Mouse (Mus musculus): ENCODE data around the gene Rnaset2b.
"Not testable (repeated sequence)": the region's sequence is repeated elsewhere in the genome, so short reads cannot be mapped to it uniquely, and the experiment has no call there.

Rnaset2b gene

DNA sequence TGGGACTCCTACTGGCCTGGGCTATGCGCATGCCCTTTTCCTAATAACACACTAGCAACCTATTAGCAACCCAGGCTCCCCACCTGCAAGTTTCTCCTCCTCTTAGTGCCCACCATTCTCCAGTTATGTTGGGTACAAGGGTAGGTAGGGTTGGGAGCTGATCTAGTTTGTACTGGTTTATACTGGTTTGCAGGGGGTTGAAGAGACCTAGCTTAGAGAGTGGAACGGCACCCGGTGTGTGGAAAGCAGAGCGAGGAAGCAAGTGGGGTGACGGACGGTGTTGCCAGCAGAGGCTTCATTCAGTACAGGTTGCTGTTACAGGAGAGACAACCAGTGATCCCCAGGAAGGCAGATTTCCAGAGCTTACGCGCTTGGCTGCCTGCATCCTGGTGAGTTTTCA is at the start of gene Rnaset2b:
TSS of gene Rnaset2b (plus strand) at position 301 of the 400 bp plus-strand sequence.
- not testable (repeated sequence) for DNase-seq (ENCODE audit: inconsistent age in 2 of 2, low spot score in 1 of 2)

DNA sequence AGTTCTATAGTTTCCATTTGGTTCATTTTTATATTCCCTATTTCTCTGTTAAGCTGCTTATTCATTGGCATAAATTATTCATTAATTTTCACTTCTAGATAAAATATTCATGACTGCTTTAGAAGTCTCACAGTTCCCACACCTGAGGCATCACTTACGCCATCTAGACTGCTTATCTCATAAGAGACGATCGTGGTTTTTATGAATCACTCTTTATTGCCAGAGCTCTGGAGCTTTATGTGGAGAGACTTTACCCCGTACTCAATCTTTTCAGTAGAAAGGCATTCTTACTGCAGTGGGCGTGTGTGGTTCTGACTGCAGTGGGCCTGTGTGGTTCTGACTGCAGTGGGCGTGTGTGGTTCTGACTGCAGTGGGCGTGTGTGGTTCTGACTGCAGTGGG is 38.8 kb upstream of the Rnaset2b start:
- DNase-seq (ENCODE audit: inconsistent age in 2 of 2, low spot score in 1 of 2) = not testable (repeated sequence)

DNA sequence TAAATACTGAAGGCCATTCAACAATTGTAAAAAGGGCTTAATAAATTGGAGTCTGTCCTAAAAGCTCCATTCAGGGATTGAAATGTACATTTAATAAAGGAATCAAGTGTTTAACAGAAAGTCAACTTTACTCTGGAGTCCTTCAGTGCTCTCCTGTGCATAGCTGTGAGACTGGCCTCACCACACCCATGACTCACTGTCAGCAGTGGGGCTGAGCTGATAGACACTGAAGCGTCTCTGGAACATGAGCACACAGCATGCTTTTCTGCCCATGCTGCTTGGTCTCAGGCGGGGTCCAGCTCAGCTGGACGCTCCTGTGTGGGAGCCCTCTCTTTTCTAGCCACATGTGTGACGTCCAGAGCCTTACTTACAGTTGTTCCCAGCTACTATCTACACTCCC is 27.9 kb upstream of the Rnaset2b start:
- not testable (repeated sequence) for DNase-seq (ENCODE audit: inconsistent age in 2 of 2, low spot score in 1 of 2)

DNA sequence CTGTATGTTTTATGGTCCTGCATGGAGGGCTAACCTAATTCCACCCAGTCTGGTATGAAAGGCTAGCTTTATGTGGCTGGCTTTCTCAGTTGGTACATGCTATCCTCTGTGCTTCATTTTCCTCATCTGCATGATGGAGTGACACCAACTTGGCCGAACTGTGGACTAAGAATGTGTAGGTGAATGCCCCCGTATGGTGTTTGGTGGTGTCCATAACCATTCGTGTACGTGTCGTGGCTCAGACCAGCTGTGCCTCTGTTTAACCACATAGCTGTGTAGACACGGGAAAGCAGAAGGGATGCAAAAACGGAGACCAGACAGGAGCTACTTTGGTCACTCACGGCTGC is 22.8 kb upstream of the Rnaset2b start:
- DNase-seq (ENCODE audit: inconsistent age in 2 of 2, low spot score in 1 of 2) = not testable (repeated sequence)

DNA sequence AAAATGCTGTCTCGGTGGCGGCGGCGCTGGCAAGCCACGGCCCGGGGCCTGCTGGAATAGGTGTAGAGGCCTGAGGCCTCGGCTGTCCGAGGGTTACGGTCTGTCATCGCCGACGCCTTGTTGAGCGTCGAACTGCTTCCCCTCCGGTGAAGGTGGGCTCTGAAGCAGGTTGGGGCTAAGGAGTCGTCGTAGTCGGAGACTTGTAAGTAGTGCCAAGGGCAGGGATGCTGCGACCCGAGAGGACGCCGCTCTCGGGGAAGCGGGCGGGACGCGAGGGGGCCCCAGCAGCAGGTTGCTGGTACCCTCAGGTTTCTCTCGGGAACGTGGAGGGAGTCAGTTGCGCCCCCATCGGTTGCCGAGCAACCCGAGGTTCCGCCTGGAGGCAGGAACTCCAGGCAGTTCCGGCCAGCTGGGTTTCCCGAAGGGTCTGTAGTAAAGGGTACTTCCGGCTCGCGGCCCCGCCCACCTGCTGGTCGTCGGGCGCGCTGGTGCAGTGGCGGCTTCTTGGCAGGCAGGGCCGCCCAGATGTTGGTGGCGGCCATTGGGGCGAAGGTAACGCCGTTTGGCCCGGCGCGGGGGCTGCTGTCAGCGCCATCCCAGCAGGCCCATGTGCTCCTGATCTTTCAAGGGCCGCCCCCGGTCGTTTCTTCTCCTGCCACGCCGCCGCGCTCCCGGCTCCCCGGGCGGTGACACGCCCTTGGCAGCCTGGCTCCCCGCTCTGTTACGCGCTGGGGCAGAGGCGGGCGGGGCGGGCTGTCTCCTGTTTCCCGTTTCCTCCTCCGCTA is 22.3 kb upstream of the Rnaset2b start, which contains the start of gene Rsph3b:
TSS of gene Rsph3b (minus strand) at position 699 of the 785 bp plus-strand sequence.
- peak; percentile 91 to 97 for DNase-seq (ENCODE audit: inconsistent age in 2 of 2, low spot score in 1 of 2)

DNA sequence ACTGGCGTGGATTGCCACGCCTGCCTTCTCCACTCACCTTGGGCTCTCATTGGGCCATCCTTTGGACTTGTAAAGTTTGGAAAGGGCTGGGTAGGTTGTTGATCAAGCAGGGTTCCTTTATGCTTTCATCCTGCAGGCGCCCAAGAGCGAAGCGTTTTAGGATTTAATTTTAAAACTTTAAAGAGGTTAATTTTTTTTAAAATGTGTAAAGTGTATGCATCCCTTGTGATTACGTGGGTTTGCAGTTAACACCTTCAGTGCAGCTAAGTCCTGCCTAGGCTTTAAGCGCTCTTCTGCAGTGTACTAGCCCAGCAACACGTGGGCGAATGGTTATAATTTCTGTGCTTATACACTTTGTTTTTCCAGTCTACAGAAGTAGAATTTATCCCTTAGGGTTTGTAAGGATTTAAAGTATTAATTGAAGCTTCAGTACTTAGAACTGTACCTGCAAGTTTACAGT is 21.6 kb upstream of the Rnaset2b start:
- DNase-seq (ENCODE audit: inconsistent age in 2 of 2, low spot score in 1 of 2) = not testable (repeated sequence)

DNA sequence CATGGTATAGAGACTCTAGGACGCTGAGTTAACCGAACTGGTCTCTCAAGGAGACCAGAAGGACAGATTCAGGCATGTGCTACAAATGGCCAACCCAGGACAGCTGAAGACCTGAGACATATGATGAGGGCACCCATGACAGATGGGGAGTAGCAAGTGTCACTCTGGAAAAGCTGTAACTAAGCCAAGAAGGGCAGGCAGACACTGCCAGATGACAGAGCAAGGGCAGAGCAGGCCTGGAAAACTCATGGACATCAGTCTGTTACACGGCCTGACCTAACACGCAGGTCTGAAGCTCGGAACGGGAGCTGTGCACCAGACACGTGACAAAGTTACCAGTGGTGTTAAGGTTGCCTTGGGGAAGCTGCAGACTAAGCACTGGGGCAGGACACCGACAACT is 11.6 kb upstream of the Rnaset2b start:
- peak in 1 of 2 experiments; percentile 64 for DNase-seq (ENCODE audit: inconsistent age in 2 of 2, low spot score in 1 of 2)

DNA sequence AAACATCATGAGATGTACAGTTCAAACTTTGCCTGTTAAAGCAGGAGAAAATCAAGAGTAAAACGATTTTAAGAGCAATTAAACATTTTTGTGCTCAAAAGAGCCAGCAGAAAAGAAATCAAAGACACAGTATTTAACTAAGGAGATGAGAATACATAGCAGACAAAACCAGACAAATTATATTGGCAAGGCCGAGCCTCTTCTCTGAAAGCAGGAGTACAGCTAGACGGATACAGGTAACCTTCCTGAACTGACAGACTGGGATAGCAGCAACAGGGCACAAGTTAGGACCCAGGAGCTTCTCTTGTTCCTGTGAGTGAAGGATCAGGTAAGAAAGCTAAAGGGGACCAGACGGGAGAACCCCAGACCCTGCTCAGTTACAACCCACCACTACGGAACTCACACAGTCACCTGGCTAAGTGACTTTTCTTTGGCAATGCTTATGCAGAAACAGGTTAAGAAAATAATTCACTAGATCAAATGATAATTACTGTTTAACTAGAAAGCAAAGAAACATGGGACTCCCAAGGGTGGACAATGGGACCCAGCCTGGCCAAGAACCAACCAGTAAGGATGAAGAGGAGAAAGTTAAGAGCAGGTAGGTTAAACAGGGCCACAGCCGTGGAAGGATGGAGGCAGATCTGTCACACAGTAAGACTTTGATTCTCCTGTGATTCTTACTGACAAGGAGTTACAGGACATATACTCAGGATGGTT is 10.7 kb upstream of the Rnaset2b start:
- DNase-seq (ENCODE audit: inconsistent age in 2 of 2, low spot score in 1 of 2) = peak in 1 of 2 experiments; percentile 61

DNA sequence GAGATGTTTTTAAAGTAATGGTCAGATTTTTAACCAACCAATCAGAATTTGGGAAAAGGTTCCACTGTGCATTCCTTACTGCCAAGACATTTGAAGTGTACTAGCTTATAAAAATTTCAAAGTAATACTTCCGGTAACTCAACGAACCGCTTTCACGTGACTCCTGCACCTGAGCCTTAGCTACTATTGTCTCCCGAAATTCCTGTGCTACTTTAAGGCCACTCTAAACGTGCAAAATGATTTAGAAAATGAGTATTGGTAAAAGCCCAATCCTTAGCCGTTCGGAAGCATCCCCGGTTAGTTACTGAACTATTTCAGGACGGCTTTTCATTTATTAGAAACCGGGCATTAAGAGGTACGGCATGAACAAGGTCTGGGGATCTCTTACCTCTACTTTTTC is 10.1 kb upstream of the Rnaset2b start:
- peak in 1 of 2 experiments; percentile 41 for DNase-seq (ENCODE audit: inconsistent age in 2 of 2, low spot score in 1 of 2)

DNA sequence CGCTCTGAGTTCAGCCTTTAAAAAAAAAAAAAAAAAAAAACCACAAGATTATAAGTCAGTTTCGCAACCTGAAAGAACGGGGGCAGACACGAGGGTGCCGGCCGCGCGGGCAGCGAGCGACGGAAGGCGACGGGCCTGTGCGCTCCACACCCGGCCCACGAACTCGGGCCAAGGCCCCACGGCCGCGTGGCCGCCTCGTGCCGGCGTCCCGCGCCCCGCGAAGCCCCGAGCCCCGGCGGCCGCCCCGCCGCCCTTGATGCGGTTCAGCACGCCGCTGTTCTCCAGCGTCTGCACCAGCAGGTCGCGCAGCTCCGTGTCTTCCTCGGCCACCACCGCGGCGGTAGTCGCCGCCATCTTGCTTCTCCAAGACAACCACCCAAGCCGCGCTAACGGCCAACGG is 9.7 kb upstream of the Rnaset2b start, which contains the start of gene Tagap1:
TSS of gene Tagap1 (minus strand) at position 381 of the 400 bp plus-strand sequence.
- peak; percentile 76 to 90 for DNase-seq (ENCODE audit: inconsistent age in 2 of 2, low spot score in 1 of 2)

DNA sequence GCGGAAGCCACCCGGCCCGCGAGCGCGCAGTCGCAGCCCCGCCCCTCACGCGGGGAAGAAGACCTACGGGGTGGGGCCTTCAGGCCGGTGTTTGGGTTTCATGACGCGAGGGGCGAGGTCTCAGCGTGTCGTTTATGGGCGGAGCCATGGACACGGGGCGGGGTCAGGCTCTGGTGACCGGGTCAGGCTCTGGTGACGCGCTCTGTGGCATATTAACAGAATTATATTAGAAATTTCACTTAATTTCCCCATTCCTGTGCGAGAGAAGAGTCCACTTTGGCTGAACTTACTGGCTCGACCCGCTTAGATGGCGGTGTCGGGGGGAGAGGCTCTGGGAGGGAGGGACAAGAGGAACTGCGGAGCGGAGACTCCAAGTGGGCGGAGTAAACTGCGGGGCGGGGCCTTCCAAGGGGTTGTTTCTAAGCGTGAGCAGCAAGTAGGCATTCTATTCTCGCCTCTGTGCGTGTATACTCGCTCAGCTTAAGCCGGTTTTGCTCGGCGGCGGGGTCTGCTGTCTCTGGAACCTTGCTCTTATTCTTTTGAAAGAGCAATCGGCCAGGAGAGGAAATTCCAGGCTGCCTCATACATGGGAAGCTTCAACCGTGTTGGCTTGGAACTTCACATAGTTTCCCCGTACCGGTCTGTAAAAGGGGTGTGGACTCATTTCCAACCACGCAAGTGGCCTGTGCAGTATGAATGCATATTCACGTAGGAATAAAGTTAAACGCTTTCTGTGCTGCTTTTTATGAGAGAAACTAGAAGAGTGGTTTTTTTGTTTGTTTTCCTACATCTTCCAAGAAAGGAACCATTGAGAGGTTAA is 9.0 kb upstream of the Rnaset2b start:
- DNase-seq (ENCODE audit: inconsistent age in 2 of 2, low spot score in 1 of 2) = peak; percentile 59 to 90

DNA sequence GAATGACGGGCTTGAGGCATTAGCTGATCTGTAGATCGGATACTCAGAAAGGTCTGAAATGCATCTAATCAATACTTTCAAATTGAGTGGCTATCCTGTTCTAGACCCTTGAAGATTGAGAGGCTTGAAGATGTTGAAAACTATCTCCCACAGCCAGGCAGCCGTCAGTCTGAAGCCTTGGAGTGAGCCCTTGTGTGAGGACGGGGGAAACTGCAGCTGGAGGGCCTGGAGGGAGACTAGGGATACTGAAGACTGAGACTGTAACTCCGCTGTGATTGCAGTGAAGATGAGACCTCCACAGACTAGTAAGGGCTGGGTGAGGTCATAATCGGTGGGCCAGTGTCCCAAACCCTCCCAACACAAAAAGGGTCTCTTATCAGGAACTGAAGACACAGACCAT is 8.1 kb upstream of the Rnaset2b start:
- DNase-seq (ENCODE audit: inconsistent age in 2 of 2, low spot score in 1 of 2) = not testable (repeated sequence)

DNA sequence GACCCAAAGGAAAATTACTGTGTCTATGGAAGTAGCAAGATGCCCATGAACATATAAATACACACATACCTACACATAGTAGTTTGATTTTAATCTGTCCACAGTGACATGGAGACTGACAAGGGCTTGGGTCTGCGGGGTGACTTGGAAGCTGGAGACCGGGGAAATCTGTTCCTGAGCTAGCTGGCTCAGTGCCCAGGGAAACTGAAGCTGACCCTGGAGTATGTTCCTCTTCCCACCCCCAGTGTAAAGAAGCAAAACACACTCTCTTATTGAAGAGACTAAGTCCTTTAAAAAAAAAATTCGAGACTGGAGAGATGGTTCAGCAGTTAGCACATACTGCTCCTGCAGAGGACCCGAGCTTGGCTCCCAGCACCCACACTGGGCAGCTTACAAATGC is 7.5 kb upstream of the Rnaset2b start:
- DNase-seq (ENCODE audit: inconsistent age in 2 of 2, low spot score in 1 of 2) = not testable (repeated sequence)

DNA sequence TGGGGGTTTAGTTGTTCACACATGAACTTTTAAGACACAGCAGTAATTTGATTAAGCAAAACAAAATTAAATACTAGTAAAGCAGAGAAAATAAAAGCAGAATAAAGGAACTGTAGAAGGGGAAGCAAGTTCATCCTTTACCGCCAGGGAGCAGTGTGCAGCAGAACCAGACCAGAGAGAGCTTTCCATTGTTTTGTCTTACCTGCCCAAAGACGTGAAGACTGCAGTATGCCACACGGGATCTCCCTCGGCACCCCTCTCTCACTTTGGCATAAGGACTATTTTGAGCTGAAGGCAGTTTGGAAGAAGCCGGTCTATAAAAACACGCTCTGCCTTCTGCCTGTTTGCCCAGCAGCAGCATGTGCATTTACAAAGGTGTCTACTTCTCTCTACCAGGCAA is 5.1 kb upstream of the Rnaset2b start:
- peak in 1 of 2 experiments; percentile 65 for DNase-seq (ENCODE audit: inconsistent age in 2 of 2, low spot score in 1 of 2)

DNA sequence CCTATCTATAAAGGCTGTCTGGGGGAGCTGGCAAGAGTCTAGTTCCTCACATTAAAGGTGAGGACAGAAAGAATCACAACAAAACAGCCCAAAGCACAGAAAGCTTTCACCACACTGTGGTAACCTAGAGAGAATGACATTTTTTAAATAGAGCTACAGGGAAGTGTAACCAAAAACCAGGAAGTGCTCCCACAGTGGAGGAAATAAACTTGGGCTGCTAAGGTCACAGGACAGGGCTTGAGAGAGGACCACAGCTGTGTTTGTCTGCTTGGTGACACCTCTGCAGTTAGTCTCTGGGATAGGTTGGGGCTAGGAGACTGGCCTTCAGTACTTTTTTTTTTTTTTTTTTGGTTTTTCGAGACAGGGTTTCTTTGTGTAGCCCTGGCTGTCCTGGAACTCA is 2.8 kb upstream of the Rnaset2b start:
- not testable (repeated sequence) for DNase-seq (ENCODE audit: inconsistent age in 2 of 2, low spot score in 1 of 2)

DNA sequence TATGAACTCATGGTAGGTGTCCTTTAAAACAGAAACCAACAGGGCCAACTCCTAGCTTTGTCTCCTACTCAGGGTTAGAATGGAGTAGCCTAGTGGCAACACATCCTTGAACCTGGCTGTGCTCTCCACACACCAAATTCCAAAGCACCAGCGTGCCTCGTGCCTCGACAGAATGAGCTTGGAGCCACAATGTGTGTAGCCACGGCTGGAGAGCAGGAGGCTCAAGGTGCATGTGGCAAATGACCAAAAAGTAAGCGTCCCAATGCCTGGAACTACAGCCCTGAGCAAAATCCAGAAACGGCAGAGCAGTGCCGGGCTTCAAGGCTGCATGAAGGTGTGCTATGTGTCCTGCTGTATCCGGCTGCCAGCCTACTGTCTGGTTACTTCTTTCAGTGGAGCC is 804 bp downstream of the Rnaset2b start:
- DNase-seq (ENCODE audit: inconsistent age in 2 of 2, low spot score in 1 of 2) = not testable (repeated sequence)

DNA sequence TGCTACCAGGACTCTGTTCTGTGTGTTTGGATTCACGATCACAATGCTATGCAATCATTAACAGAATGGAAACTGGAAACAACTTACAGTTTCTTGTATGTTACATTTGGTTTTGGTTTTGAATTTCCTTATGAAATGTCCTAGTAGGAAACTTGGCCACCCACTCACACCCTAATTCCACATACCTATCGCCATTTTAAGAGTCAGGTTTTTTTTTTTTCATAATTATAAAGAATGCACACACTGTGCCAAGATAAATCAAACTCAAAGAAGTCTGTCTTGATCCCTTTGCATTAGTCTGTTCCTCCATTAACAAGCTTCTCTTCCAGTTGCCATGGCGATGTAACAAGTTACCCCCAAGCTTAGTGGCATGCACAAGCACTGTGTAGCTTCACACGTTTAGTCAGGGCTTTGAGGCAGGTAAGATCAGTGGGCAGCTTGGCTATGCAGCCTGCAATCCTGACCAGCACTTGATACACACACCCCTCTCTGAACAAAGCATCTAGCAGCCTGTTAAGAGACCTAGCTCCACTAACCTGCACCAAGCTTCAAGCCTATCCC is 2.5 kb downstream of the Rnaset2b start:
- not testable (repeated sequence) for DNase-seq (ENCODE audit: inconsistent age in 2 of 2, low spot score in 1 of 2)

DNA sequence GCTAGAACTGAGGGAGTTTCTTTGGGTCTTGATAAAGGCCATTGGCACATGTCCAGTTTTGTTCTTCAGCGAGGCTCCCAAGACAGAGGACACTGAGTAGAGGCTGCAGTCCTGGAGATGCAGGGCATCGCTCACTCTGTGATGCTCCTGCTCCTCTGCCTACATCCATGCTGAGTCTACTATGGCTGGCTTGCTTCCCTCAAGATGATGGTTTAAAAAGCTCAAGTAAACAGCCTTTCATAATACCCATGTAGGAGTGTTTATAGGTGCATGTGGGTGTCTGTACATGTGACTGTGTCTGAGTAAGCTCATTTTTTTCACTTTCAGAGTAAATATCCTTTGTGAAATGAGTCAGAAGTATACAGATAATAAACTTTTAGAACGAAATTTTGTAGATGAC is 4.6 kb downstream of the Rnaset2b start:
- DNase-seq (ENCODE audit: inconsistent age in 2 of 2, low spot score in 1 of 2) = not testable (repeated sequence)

DNA sequence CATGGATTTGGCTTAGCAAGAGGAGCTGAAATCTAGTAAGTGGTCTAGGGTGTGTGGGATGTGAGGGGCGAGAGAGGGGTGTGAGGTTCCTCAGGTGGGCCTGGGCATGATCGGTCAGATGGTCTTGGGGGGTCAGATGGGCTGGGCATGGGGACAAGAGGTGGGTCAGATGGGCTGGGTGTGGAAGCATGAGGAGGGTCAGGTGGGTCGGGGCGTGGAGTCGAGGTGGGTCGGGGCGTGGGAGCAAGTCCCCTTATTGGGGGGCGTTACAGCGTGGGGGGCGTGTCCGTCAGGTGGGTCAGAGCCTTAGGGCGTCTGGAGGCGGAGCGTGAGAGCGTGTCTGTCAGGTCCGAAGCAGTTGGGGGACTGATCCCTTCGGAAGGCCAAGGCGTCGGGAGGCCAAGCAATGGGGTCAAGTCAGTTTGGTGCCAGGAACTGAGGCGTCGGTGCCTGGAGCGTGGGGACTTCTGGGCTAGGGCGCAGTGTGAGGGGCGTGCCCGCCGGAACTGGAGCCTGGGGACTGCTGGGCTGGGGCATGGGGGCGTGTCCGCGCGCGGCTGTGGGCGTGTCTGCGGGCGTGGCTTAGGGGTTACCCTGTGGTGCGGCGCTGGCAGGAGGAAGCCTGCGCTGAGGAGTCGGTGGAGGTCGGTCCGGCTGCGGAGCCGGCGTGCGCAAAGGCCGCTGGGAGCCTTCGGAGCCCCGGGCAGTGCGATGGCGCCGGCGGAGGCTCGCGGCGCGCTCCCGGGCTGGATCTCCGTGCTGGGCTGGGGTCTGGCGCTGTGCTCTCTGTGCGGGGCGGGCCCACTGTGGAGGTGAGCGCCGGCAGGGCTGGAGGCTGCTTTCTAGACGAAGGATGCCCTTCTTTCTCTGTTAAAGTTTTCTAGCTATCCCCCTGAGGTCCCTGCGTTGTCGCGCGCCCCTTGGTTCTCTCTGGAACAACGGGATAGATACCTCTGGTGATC is 8.1 kb downstream of the Rnaset2b start, which contains the start of gene Gm49721:
TSS of gene Gm49721 (plus strand) at position 618 of the 962 bp plus-strand sequence.
- peak; percentile 88 to 95 for DNase-seq (ENCODE audit: inconsistent age in 2 of 2, low spot score in 1 of 2)
